Mouse (Mus musculus): ENCODE results near the gene Pitpna. TPM values are rescaled to one million over a fixed set of nuclear protein-coding genes. Genes with fewer than 3 reads are reported as not detected.

Pitpna gene
- polyA plus RNA-seq, 1 experiment from 2014 or later = 30.7 TPM

GRCm38 (mm10) chr11:75666296-75666695, 78.4 kb downstream of the Pitpna start:
- Histone ChIP-seq H3K4me2 (no peak overlapping the region), H3K9me3 (replicated peaks) (no peaks in the 10 kb centered on the region), H3K27me3 (no peaks in the 10 kb centered on the region), H3K4me3 (replicated peaks) (no peak overlapping the region), H3K36me3 (replicated peaks) (peaks cover 93% of the 10 kb centered on the region), H3K27ac (replicated peaks) (no peak overlapping the region), H3K4me1 (replicated peaks) (0 out of 2 replicates have a peak, but pooled peaks cover 11% of the 10 kb centered on the region), H3K9ac (no peak overlapping the region)
- 84% methylated on average over 6 of the region's 6 CpGs for WGBS (ENCODE audit: insufficient replicate concordance)
- ATAC-seq (ENCODE audit: insufficient read depth) = no peak

GRCm38 (mm10) chr11:75668621-75669020, 80.7 kb downstream of the Pitpna start:
- Histone ChIP-seq H3K4me3 (replicated peaks) (no peak overlapping the region), H3K9ac (no peak overlapping the region), H3K27ac (replicated peaks) (no peak overlapping the region), H3K36me3 (replicated peaks) (peaks cover 93% of the 10 kb centered on the region), H3K27me3 (no peaks in the 10 kb centered on the region), H3K9me3 (replicated peaks) (no peaks in the 10 kb centered on the region), H3K4me1 (replicated peaks) (0 out of 2 replicates have a peak, but pooled peaks cover 3% of the 10 kb centered on the region), H3K4me2 (no peak overlapping the region)
- ATAC-seq (ENCODE audit: insufficient read depth) = no peak
- WGBS (ENCODE audit: insufficient replicate concordance) = 44% methylated on average over 3 of the region's 3 CpGs

- 71% methylated on average over 11 of the region's 11 CpGs for WGBS (ENCODE audit: insufficient replicate concordance)
- Histone ChIP-seq H3K4me2 (no peak overlapping the region), H3K9me3 (replicated peaks) (no peaks in the 10 kb centered on the region), H3K9ac (no peak overlapping the region), H3K4me3 (replicated peaks) (no peak overlapping the region), H3K27ac (replicated peaks) (no peak overlapping the region), H3K36me3 (replicated peaks) (peaks cover 89% of the 10 kb centered on the region), H3K27me3 (no peaks in the 10 kb centered on the region), H3K4me1 (replicated peaks) (0 out of 2 replicates have a peak, but pooled peaks cover 3% of the 10 kb centered on the region)
- ATAC-seq (ENCODE audit: insufficient read depth) = no peak
Observed at GRCm38 (mm10) chr11:75669176-75669852, 81.4 kb downstream of the Pitpna start.

GRCm38 (mm10) chr11:75669853-75670200, 81.9 kb downstream of the Pitpna start:
- Histone ChIP-seq H3K4me2 (no peak overlapping the region), H3K4me1 (replicated peaks) (0 out of 2 replicates have a peak, but pooled peaks cover 3% of the 10 kb centered on the region), H3K27ac (replicated peaks) (no peak overlapping the region), H3K27me3 (no peaks in the 10 kb centered on the region), H3K4me3 (replicated peaks) (no peak overlapping the region), H3K9ac (no peak overlapping the region), H3K9me3 (replicated peaks) (no peaks in the 10 kb centered on the region), H3K36me3 (replicated peaks) (peaks cover 87% of the 10 kb centered on the region)
- WGBS (ENCODE audit: insufficient replicate concordance) = 69% methylated on average over 12 of the region's 12 CpGs
- no peak for ATAC-seq (ENCODE audit: insufficient read depth)

- ATAC-seq (ENCODE audit: insufficient read depth) = no peak
- H3K36me3 ChIP-seq (replicated peaks) = peaks cover 71% of the 10 kb centered on the region
- WGBS (ENCODE audit: insufficient replicate concordance) = 80% methylated on average over 22 of the region's 22 CpGs
Observed at GRCm38 (mm10) chr11:75671426-75672180, 83.7 kb downstream of the Pitpna start.

GRCm38 (mm10) chr11:75673411-75673810, 85.5 kb downstream of the Pitpna start:
- no peak overlapping the region for H3K4me3 ChIP-seq (replicated peaks)
- no peaks in the 10 kb centered on the region for H3K27me3 ChIP-seq
- peaks cover 13% of the 10 kb centered on the region for H3K4me1 ChIP-seq (replicated peaks)
- no peaks in the 10 kb centered on the region for H3K9me3 ChIP-seq (replicated peaks)
- H3K4me2 ChIP-seq = no peak overlapping the region
- no peak overlapping the region for H3K27ac ChIP-seq (replicated peaks)
- no peak for ATAC-seq (ENCODE audit: insufficient read depth)
- WGBS (ENCODE audit: insufficient replicate concordance) = 80% methylated on average over 5 of the region's 5 CpGs
- no peak overlapping the region for H3K9ac ChIP-seq
- peaks cover 54% of the 10 kb centered on the region for H3K36me3 ChIP-seq (replicated peaks)

More at GRCm38 (mm10) chr11:75671426-75672180, 83.7 kb downstream of the Pitpna start:
- H3K4me3 ChIP-seq (replicated peaks) = no peak overlapping the region
- H3K4me2 ChIP-seq = no peak overlapping the region
- H3K27ac ChIP-seq (replicated peaks) = no peak overlapping the region
- no peaks in the 10 kb centered on the region for H3K9me3 ChIP-seq (replicated peaks)
- H3K9ac ChIP-seq = no peak overlapping the region
- 0 out of 2 replicates have a peak, but pooled peaks cover 3% of the 10 kb centered on the region for H3K4me1 ChIP-seq (replicated peaks)
- H3K27me3 ChIP-seq = no peaks in the 10 kb centered on the region

- Histone ChIP-seq H3K36me3 (replicated peaks) (peaks cover 40% of the 10 kb centered on the region), H3K9me3 (replicated peaks) (no peaks in the 10 kb centered on the region), H3K27ac (replicated peaks) (no peak overlapping the region), H3K4me2 (no peak overlapping the region), H3K27me3 (no peaks in the 10 kb centered on the region), H3K9ac (no peak overlapping the region), H3K4me1 (replicated peaks) (peaks cover 15% of the 10 kb centered on the region), H3K4me3 (replicated peaks) (no peak overlapping the region)
- ATAC-seq (ENCODE audit: insufficient read depth) = no peak
- WGBS (ENCODE audit: insufficient replicate concordance) = 72% methylated on average over 3 of the region's 3 CpGs
Observed at GRCm38 (mm10) chr11:75674875-75675274, 87.0 kb downstream of the Pitpna start.

GRCm38 (mm10) chr11:75677881-75678746, 90.2 kb downstream of the Pitpna start:
- Histone ChIP-seq H3K9ac (peak overlapping the region; percentile 67), H3K27me3 (no peaks in the 10 kb centered on the region), H3K27ac (replicated peaks) (peak overlapping the region; percentile 94), H3K4me3 (replicated peaks) (peak overlapping the region; percentile 97), H3K4me1 (replicated peaks) (peaks cover 39% of the 10 kb centered on the region), H3K36me3 (replicated peaks) (peaks cover 25% of the 10 kb centered on the region), H3K9me3 (replicated peaks) (no peaks in the 10 kb centered on the region), H3K4me2 (peak overlapping the region; percentile 83)
- ATAC-seq (ENCODE audit: insufficient read depth) = no peak
- WGBS (ENCODE audit: insufficient replicate concordance) = 84% methylated on average over 3 of the region's 3 CpGs

Small RNAs within 50 kb of the gene (microRNA-seq; reads per million reads assigned to microRNA genes)
- gene Mir3971 = not detected

Other genes starting within 250 kb of the Pitpna start
- 81.9 and 88.4 TPM in 2 replicates for gene Rpa1, start 239.8 kb upstream of the Pitpna start, polyA plus RNA-seq (2015; fragmentation: Nextera tagmentation; extraction: Ambion mirVana)
- 3.4 and 4.0 TPM in 2 replicates for gene Smyd4, start 239.7 kb upstream of the Pitpna start, polyA plus RNA-seq (2015; fragmentation: Nextera tagmentation; extraction: Ambion mirVana)
- 265 and 279 TPM in 2 replicates for gene Serpinf1, start 165.4 kb upstream of the Pitpna start, polyA plus RNA-seq (2015; fragmentation: Nextera tagmentation; extraction: Ambion mirVana)
- gene Serpinf2, start 148.5 kb upstream of the Pitpna start, polyA plus RNA-seq (2015; fragmentation: Nextera tagmentation; extraction: Ambion mirVana) = 631 and 714 TPM in 2 replicates
- gene Wdr81, start 133.4 kb upstream of the Pitpna start, polyA plus RNA-seq (2015; fragmentation: Nextera tagmentation; extraction: Ambion mirVana) = 21.0 and 26.2 TPM in 2 replicates
- 18.8 and 19.9 TPM in 2 replicates for gene Tlcd2, start 126.4 kb upstream of the Pitpna start, polyA plus RNA-seq (2015; fragmentation: Nextera tagmentation; extraction: Ambion mirVana)
- gene Prpf8, start 101.3 kb upstream of the Pitpna start, polyA plus RNA-seq (2015; fragmentation: Nextera tagmentation; extraction: Ambion mirVana) = 25.8 and 28.0 TPM in 2 replicates
- 3.7 TPM in 2 replicates for gene Rilp, start 78.0 kb upstream of the Pitpna start, polyA plus RNA-seq (2015; fragmentation: Nextera tagmentation; extraction: Ambion mirVana)
- gene Scarf1, start 74.6 kb upstream of the Pitpna start, polyA plus RNA-seq (2015; fragmentation: Nextera tagmentation; extraction: Ambion mirVana) = 2.8 and 3.6 TPM in 2 replicates
- 4.2 and 5.8 TPM in 2 replicates for gene Slc43a2, start 56.4 kb upstream of the Pitpna start, polyA plus RNA-seq (2015; fragmentation: Nextera tagmentation; extraction: Ambion mirVana)
- 16.0 and 18.3 TPM in 2 replicates for gene Inpp5k, start 42.9 kb downstream of the Pitpna start, polyA plus RNA-seq (2015; fragmentation: Nextera tagmentation; extraction: Ambion mirVana)
- 20.6 and 24.5 TPM in 2 replicates for gene Myo1c, start 62.4 kb downstream of the Pitpna start, polyA plus RNA-seq (2015; fragmentation: Nextera tagmentation; extraction: Ambion mirVana)
- gene Crk, start 91.2 kb downstream of the Pitpna start, polyA plus RNA-seq (2015; fragmentation: Nextera tagmentation; extraction: Ambion mirVana) = 32.3 and 33.9 TPM in 2 replicates
- 198 and 218 TPM in 2 replicates for gene Ywhae, start 144.8 kb downstream of the Pitpna start, polyA plus RNA-seq (2015; fragmentation: Nextera tagmentation; extraction: Ambion mirVana)
- 0.02 TPM in 1 of 2 replicates, not detected in the other for gene Doc2b, start 208.0 kb downstream of the Pitpna start, polyA plus RNA-seq (2015; fragmentation: Nextera tagmentation; extraction: Ambion mirVana)